Mouse (Mus musculus) forebrain, embryonic 10.5 days (tissue): ENCODE measurements at regions not wholly inside any gene's neighbourhood (a gene's known extent, or its start where the extent isn't known, plus 50 kb on each side); places are given as distances from the start of the nearest gene placed in this dataset.

Source experiments
- DNase-seq: peaks from one replicate; pipeline ENCODE4 v3.0.0-alpha.2; 2017; ENCODE audit warnings: low spot score; ENCODE audit errors: extremely low spot score
- H3K27ac ChIP-seq: fragments of 300-500 bp; sonication (generic); 2 replicates; pipeline ENCODE4 v1.5.1; 2016; ENCODE audit warnings: mild to moderate bottlenecking
- H3K27me3 ChIP-seq: fragments of 300-500 bp; sonication (generic); 2 replicates; pipeline ENCODE4 v1.6.1; 2016; ENCODE audit warnings: mild to moderate bottlenecking; ENCODE audit not compliant: poor library complexity, severe bottlenecking
- H3K36me3 ChIP-seq: fragments of 300-500 bp; sonication (generic); replicated peaks from 2 replicates; pipeline ENCODE4 v1.6.1; 2016; ENCODE audit warnings: mild to moderate bottlenecking, moderate library complexity
- H3K4me1 ChIP-seq: fragments of 300-500 bp; sonication (generic); 2 replicates; pipeline ENCODE4 v1.6.1; 2016
- H3K4me3 ChIP-seq: fragments of 300-500 bp; sonication (generic); 2 replicates; pipeline ENCODE4 v1.5.1; 2016; ENCODE audit warnings: mild to moderate bottlenecking, moderate library complexity
- H3K9me3 ChIP-seq: fragments of 300-500 bp; sonication (generic); 2 replicates; pipeline ENCODE4 v1.6.1; 2016; ENCODE audit warnings: mild to moderate bottlenecking, moderate library complexity
- WGBS: fragments of 180-500 bp; shearing (Covaris S2); methylation state at CpG from one replicate; pipeline ENCODE4 v1.1.7; 2016; 5-methylcytosine and 5-hydroxymethylcytosine counted together

DNA sequence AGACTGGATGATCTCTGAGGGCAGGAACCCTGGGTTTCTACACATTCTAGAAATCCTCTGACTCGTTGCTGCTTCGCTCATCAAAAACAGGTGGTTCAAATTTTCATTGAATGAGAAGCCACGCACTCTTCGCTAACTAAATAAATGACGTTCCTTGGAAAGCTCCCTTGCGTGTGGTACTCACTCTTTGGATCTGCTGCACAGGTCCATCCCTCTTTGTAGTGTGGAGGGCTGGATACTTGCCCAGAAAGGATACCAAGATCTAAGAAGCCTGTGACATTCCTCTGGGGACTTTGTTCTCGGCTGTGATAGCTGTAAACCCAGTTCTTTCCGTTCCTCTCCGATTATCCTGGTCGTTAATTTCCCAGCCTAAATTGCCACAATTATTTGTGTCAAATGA is 87.7 kb upstream of the Hmga2 start:
- no peak for DNase-seq
- H3K27ac ChIP-seq = peak overlapping the region; percentile 1; the same call in 1 of the 2 replicates
- WGBS = 38% methylated on average over 10 of the region's 10 CpGs

GRCm38 (mm10) chr10:120561821-120562220 is 85.6 kb upstream of the Hmga2 start:
- no peak for DNase-seq
- 93% methylated on average over 5 of the region's 5 CpGs for WGBS
- peaks cover 14% of the 10 kb centered on the region; the same call in 1 of the 2 replicates for H3K27me3 ChIP-seq

More for the DNA sequence above, 87.7 kb upstream of the Hmga2 start:
- no peak overlapping the region for H3K4me3 ChIP-seq
- H3K4me1 ChIP-seq = peaks cover 20% of the 10 kb centered on the region
- peaks cover 14% of the 10 kb centered on the region; the same call in 1 of the 2 replicates for H3K27me3 ChIP-seq
- no peaks in the 10 kb centered on the region for H3K36me3 ChIP-seq
- H3K9me3 ChIP-seq = peaks cover 6% of the 10 kb centered on the region; the same call in 1 of the 2 replicates

DNA sequence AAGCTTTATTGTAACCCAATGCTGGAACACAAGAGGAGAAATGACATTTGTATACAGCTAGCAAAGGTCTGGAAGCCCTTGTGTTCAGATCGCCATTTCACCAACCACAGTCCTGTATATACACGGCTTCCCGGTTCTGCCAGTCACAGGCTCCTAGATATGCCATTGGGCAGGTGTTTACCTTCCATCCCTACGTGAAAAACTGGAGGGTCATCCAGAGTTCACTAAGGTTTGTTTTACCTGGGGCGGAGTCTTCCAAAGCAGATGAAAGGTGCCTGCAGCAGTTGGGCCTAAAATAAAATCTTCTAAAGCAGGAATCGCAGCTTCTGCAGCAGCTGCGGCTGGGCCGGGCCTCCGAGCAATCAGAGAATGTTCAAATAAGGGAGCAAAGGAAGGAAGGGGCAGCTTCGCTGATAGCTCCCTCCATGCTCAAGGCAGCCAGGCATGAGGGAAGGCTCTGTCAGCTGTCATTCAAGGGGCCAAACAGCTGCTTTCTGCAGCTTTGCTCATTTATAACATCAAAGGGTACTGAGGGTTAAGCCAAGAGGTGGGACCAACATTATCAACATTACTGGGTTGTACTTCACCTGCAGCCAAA is 81.7 kb upstream of the Hmga2 start:
- Histone ChIP-seq H3K27me3 (peaks cover 9% of the 10 kb centered on the region), H3K4me1 (peaks cover 16% of the 10 kb centered on the region), H3K4me3 (no peak overlapping the region), H3K9me3 (peaks cover 6% of the 10 kb centered on the region; the same call in 1 of the 2 replicates), H3K27ac (0 out of 2 replicates have a peak overlapping the region, but pooled peaks have one; percentile 8), H3K36me3 (no peaks in the 10 kb centered on the region)
- no peak for DNase-seq
- 80% methylated on average over 10 of the region's 10 CpGs for WGBS

More at GRCm38 (mm10) chr10:120561821-120562220, 85.6 kb upstream of the Hmga2 start:
- H3K4me3 ChIP-seq = no peak overlapping the region
- H3K36me3 ChIP-seq = no peaks in the 10 kb centered on the region
- H3K9me3 ChIP-seq = peaks cover 6% of the 10 kb centered on the region; the same call in 1 of the 2 replicates
- no peak overlapping the region for H3K27ac ChIP-seq
- peaks cover 28% of the 10 kb centered on the region for H3K4me1 ChIP-seq

DNA sequence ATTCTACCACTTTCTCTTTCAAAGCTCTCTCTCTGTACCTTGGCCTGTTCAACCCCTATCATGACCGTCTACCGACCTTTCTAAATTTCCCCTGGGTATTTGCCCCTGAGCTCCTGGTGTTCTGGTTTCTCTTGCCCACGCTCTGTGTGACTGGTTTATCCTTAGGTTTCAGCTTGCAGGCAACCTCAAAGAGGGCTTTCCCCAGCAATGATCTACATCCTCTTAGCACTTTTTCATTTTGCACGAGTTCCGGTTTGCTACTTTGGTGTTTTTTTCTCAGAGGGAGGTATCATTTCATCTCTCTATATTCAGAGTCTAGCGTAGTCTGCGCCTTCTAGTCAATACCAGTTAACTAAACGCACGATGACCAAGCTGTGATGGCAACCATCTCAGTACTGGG is 79.8 kb upstream of the Hmga2 start:
- Histone ChIP-seq H3K4me1 (peaks cover 34% of the 10 kb centered on the region), H3K36me3 (no peaks in the 10 kb centered on the region), H3K27me3 (peaks cover 14% of the 10 kb centered on the region), H3K9me3 (peaks cover 6% of the 10 kb centered on the region; the same call in 1 of the 2 replicates), H3K27ac (no peak overlapping the region), H3K4me3 (no peak overlapping the region)
- 94% methylated on average over 9 of the region's 9 CpGs for WGBS
- DNase-seq = no peak

DNA sequence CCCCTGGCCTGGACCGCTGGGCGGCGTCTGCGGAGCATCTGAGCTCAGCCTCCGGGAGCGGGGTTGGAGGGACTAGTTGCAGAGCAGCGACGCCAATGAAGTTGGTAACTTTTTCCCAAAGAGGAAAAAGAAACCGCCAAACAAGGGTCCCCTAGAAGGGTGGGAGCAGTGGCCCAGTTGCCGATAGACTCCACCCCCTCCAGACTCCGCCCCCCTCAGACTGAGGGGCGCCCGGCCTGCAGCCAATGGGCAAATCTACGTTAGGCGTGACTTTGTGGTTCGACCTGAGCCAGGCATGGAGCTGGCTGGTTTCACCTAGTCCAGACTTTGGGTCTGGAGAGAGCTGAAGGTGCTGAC is 76.8 kb upstream of the Hmga2 start:
- peak overlapping the region; percentile 95 for H3K27ac ChIP-seq
- peaks cover 18% of the 10 kb centered on the region for H3K27me3 ChIP-seq
- peaks cover 32% of the 10 kb centered on the region for H3K4me1 ChIP-seq

GRCm38 (mm10) chr10:120552341-120553096 is 76.2 kb upstream of the Hmga2 start:
- no peaks in the 10 kb centered on the region for H3K36me3 ChIP-seq
- peak overlapping the region; percentile 71 for H3K4me3 ChIP-seq
- peaks cover 18% of the 10 kb centered on the region for H3K27me3 ChIP-seq
- DNase-seq = peak; percentile 76
- peaks cover 28% of the 10 kb centered on the region for H3K4me1 ChIP-seq
- peak overlapping the region; percentile 95 for H3K27ac ChIP-seq
- under 1% methylated on average over 56 of the region's 56 CpGs for WGBS
- no peaks in the 10 kb centered on the region for H3K9me3 ChIP-seq

More for the DNA sequence above, 76.8 kb upstream of the Hmga2 start:
- DNase-seq = no peak
- WGBS = under 1% methylated on average over 16 of the region's 16 CpGs
- Histone ChIP-seq H3K36me3 (no peaks in the 10 kb centered on the region), H3K4me3 (peak overlapping the region; percentile 71), H3K9me3 (no peaks in the 10 kb centered on the region)

GRCm38 (mm10) chr10:120551851-120552281 is 75.6 kb upstream of the Hmga2 start:
- Histone ChIP-seq H3K36me3 (no peaks in the 10 kb centered on the region), H3K4me1 (peaks cover 28% of the 10 kb centered on the region), H3K27me3 (peaks cover 18% of the 10 kb centered on the region), H3K4me3 (peak overlapping the region; percentile 71), H3K9me3 (no peaks in the 10 kb centered on the region), H3K27ac (peak overlapping the region; percentile 95)
- DNase-seq = peak; percentile 58
- WGBS = under 1% methylated on average over 18 of the region's 18 CpGs

DNA sequence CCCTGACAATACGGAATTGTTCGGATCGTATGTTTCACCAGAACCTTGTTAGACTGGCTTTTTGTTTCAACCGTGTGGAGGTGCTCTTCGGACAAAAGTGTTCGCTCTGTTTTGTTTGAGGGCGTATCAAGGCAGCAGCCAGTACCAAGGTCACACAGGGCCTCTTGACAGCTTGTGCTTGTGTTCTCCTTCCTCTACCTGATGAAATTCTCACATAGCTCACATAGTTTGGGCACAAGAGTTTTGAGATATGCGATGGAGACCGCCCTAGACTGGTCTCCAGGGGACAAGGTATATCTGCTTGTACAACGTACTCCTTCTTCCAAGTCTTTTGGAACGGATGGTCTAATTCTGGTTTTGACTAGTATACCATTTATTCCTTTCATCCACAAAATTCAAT is 70.9 kb upstream of the Hmga2 start:
- Histone ChIP-seq H3K9me3 (no peaks in the 10 kb centered on the region), H3K4me1 (peaks cover 24% of the 10 kb centered on the region), H3K27ac (no peak overlapping the region), H3K4me3 (no peak overlapping the region), H3K36me3 (no peaks in the 10 kb centered on the region), H3K27me3 (peaks cover 13% of the 10 kb centered on the region; the same call in 1 of the 2 replicates)
- DNase-seq = no peak
- 90% methylated on average over 11 of the region's 11 CpGs for WGBS

DNA sequence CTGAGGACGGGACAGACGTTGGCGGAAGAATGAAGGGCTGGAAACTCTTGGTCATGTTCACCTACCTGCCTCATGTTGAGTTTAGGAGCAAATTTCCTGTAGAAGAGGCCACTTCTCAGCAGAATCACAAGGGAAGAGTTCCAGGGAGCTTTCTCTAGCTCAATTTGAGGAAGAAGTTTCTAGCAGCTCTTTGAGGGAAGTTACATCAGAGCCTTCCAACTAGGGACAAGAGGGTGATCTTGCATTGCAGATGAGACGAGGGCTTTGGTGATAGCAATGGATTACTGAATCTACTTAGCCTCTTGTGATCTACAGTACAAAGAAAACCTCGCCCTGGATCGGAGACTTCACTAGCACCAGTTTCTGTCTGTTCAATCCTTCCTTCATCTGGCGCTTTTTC is 65.3 kb upstream of the Hmga2 start:
- H3K27ac ChIP-seq = no peak overlapping the region
- DNase-seq = no peak
- 0 out of 2 replicates have a peak, but pooled peaks cover 4% of the 10 kb centered on the region for H3K27me3 ChIP-seq
- peaks cover 8% of the 10 kb centered on the region; the same call in 1 of the 2 replicates for H3K4me1 ChIP-seq
- no peaks in the 10 kb centered on the region for H3K9me3 ChIP-seq
- H3K4me3 ChIP-seq = no peak overlapping the region
- H3K36me3 ChIP-seq = no peaks in the 10 kb centered on the region
- WGBS = 94% methylated on average over 7 of the region's 7 CpGs

DNA sequence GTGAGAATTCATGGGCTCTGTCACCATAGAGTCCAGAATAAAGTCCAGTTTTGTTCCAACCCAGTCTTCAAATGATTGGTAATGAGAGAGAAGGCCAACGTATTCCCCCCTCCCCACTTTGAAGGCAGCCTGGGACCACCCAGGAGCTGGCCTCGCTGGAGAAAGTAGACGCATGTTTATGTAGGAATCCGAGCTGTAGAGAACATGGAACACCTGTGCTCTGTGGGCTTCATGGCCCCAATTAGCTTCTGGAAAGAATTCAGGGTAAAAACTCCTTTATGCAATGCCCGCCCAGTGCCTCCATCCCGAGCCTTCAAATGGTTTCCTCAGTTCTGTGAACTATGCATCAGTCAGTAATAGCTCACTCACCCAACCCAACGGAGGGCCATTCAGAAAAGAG is 62.3 kb upstream of the Hmga2 start:
- DNase-seq = no peak
- Histone ChIP-seq H3K9me3 (no peaks in the 10 kb centered on the region), H3K27me3 (no peaks in the 10 kb centered on the region)

DNA sequence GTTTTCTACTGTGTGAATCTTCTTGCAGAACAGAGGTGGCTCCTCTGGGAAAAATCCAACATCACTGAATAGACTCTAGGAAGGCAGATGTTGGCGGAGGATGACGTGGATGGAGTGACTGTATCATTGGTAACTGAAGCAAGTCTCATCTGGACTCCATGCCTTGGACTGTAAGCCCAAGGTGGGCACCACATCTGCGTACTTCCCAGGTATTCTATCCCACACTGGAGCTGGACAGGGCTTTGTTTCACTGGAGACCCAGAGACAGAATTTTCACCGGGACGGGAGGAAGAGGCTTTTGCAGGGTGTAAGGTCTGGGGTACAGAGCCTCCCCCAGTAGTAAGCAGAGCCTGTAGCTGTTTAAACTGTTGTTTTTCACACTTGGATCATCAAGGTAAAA is 52.1 kb upstream of the Hmga2 start:
- DNase-seq = no peak
- Histone ChIP-seq H3K4me3 (no peak overlapping the region), H3K9me3 (no peaks in the 10 kb centered on the region), H3K36me3 (no peaks in the 10 kb centered on the region), H3K27me3 (no peaks in the 10 kb centered on the region), H3K4me1 (peaks cover 11% of the 10 kb centered on the region), H3K27ac (no peak overlapping the region)
- WGBS = 94% methylated on average over 5 of the region's 5 CpGs

More for the DNA sequence above, 62.3 kb upstream of the Hmga2 start:
- Histone ChIP-seq H3K4me1 (no peaks in the 10 kb centered on the region; the same call in 1 of the 2 replicates), H3K4me3 (no peak overlapping the region), H3K36me3 (no peaks in the 10 kb centered on the region), H3K27ac (no peak overlapping the region)
- WGBS = 75% methylated on average over 7 of the region's 7 CpGs

GRCm38 (mm10) chr10:120527951-120528350 is 51.7 kb upstream of the Hmga2 start:
- no peak for DNase-seq
- Histone ChIP-seq H3K4me1 (peaks cover 11% of the 10 kb centered on the region), H3K4me3 (no peak overlapping the region), H3K27me3 (no peaks in the 10 kb centered on the region), H3K9me3 (no peaks in the 10 kb centered on the region), H3K36me3 (no peaks in the 10 kb centered on the region), H3K27ac (no peak overlapping the region)
- WGBS = 90% methylated on average over 6 of the region's 6 CpGs

- WGBS = 94% methylated on average over 6 of the region's 6 CpGs
- Histone ChIP-seq H3K4me1 (peaks cover 11% of the 10 kb centered on the region), H3K27ac (no peak overlapping the region), H3K4me3 (no peak overlapping the region), H3K27me3 (no peaks in the 10 kb centered on the region), H3K36me3 (no peaks in the 10 kb centered on the region), H3K9me3 (no peaks in the 10 kb centered on the region)
- DNase-seq = no peak
These were observed 50.7 kb upstream of the Hmga2 start for GRCm38 (mm10) chr10:120526991-120527390.
